Mouse (Mus musculus) kidney, adult 2 months (tissue): Measurements from ENCODE around the gene Spryd4.

Experiments
- CTCF ChIP-seq: fragments of 200-500 bp; conservative IDR thresholded peaks from 2 replicates; pipeline ENCODE4 v1.5.1; 2011; ENCODE audit warnings: low read depth, mild to moderate bottlenecking, control low read depth, low read length, moderate library complexity, mixed read lengths; ENCODE audit not compliant: insufficient read depth, insufficient read length
- POLR2A ChIP-seq: fragments of 200-500 bp; IDR thresholded peaks from one replicate; pipeline ENCODE4 v1.6.1; 2011; ENCODE audit warnings: low read depth, low read length, control low read depth

GRCm38 (mm10) chr10:128177316-128177715, 34.3 kb downstream of the Spryd4 start:
- TF ChIP-seq CTCF (no peak), POLR2A (no peak)
